Mouse (Mus musculus) right cerebral cortex, adult 18-20 months (tissue): ENCODE measurements around the gene Nol8.

ENCODE experiments used
- DNase-seq: peaks from one replicate; pipeline ENCODE4 v3.0.0; 2022; ENCODE audit warnings: mixed read lengths

Gene Nol8

GRCm38 (mm10) chr13:49691056-49691455 lies 38.2 kb downstream of the Nol8 start:
- DNase-seq: no peak

GRCm38 (mm10) chr13:49703216-49703779 lies 50.4 kb downstream of the Nol8 start:
- DNase-seq: no peak

GRCm38 (mm10) chr13:49706032-49706690 lies 53.3 kb downstream of the Nol8 start:
- DNase-seq: no peak

- no peak for DNase-seq
These were observed 55.4 kb downstream of the Nol8 start for GRCm38 (mm10) chr13:49708311-49708710.

- DNase-seq: no peak
These were observed 59.3 kb downstream of the Nol8 start for GRCm38 (mm10) chr13:49712047-49712721.

- no peak for DNase-seq
These were observed 66.4 kb downstream of the Nol8 start for GRCm38 (mm10) chr13:49719310-49719709.
